Mouse (Mus musculus) bone marrow macrophage, adult 2 months (primary cell): ENCODE measurements around the gene Cplx3. TPM values are rescaled to one million over a fixed set of nuclear protein-coding genes. Genes with fewer than 3 reads are reported as not detected.

Experiments
- H3K27ac ChIP-seq: 2 replicates; pipeline ENCODE4 v1.5.1; 2012; ENCODE audit warnings: low read depth, low read length; ENCODE audit not compliant: insufficient read depth
- H3K4me1 ChIP-seq: 2 replicates; pipeline ENCODE4 v1.6.1; 2012; ENCODE audit warnings: low read length; ENCODE audit not compliant: control insufficient read depth, insufficient read depth
- H3K4me3 ChIP-seq: 2 replicates; pipeline ENCODE4 v1.5.1; 2012; ENCODE audit warnings: mild to moderate bottlenecking, low read length, moderate library complexity; ENCODE audit not compliant: insufficient read depth
- CTCF ChIP-seq: IDR thresholded peaks from 2 replicates; pipeline ENCODE4 v1.5.1; 2012; ENCODE audit warnings: low read depth, mild to moderate bottlenecking, low read length, moderate library complexity
- POLR2A ChIP-seq: IDR thresholded peaks from 2 replicates; pipeline ENCODE4 v1.6.1; 2012; ENCODE audit warnings: mild to moderate bottlenecking, low read depth, low read length, borderline replicate concordance
- polyA plus RNA-seq: library from polyadenylated mRNA; stranded (reverse); fragments of >200 nt; gene quantifications from 2 replicates; pipeline ENCODE4 v1.2.4, GENCODE M21; 2012; ENCODE audit not compliant: missing spikeins, insufficient read depth, insufficient read length

Cplx3 gene
- polyA plus RNA-seq, 1 experiment, result not detected

DNA sequence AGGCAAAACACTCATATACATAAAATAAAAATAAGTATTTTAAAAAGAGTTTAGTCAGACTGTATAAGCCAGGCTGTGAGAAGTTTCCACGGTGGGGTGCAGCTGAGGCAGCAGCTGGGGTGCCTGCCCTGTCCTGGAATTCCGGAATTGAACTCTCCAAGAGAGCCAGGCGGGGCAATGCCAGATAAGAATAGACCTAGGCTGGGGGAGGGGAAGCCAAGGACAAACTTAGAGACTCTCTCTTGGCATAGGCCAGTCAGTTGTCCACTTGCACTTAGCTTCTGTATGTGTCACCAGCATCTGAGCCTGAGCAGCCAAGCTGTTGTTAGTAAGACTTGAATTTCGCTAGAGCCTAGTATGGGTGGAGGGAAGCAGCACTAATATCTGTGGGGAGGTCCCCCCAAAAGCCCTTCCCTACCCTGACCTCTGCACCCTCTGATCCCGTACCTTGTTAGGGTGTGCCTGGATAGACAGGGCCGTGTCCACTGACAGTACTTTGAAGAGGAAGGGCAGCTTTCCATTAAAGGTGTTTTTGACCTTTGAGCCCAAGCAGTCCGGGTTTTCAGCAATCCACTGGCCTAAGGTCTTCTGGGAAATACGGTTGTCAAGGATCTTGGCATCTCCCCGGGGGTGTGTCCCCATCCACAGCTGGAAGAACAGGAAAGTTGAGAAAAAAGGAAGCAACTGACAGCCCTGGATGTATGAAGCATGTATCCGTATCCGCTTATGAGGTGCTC lies 55.8 kb downstream of the Cplx3 start:
- no peak overlapping the region for H3K4me3 ChIP-seq
- TF ChIP-seq POLR2A, result no peak
- TF ChIP-seq CTCF, result no peak
- peaks cover 13% of the 10 kb centered on the region for H3K4me1 ChIP-seq
- no peak overlapping the region for H3K27ac ChIP-seq

Other genes starting within 250 kb of the Cplx3 start
- gene Ppcdc, start 166.2 kb downstream of the Cplx3 start, polyA plus RNA-seq, result 28.6 and 29.5 TPM in 2 replicates
- gene Scamp5, start 138.2 kb downstream of the Cplx3 start, polyA plus RNA-seq, result 72.1 and 72.5 TPM in 2 replicates
- not detected in 2 replicates for gene Rpp25, start 102.3 kb downstream of the Cplx3 start, polyA plus RNA-seq
- gene Cox5a, start 85.0 kb downstream of the Cplx3 start, polyA plus RNA-seq, result 346 and 384 TPM in 2 replicates
- 15.5 and 18.4 TPM in 2 replicates for gene Fam219b, start 68.8 kb downstream of the Cplx3 start, polyA plus RNA-seq
- 17.8 and 19.7 TPM in 2 replicates for gene Mpi, start 53.5 kb downstream of the Cplx3 start, polyA plus RNA-seq
- gene Scamp2, start 45.3 kb downstream of the Cplx3 start, polyA plus RNA-seq, result 144 and 147 TPM in 2 replicates
- gene Ulk3, start 16.8 kb downstream of the Cplx3 start, polyA plus RNA-seq, result 17.2 and 23.0 TPM in 2 replicates
- gene Lman1l, start 14.5 kb upstream of the Cplx3 start, polyA plus RNA-seq, result not detected in 2 replicates
- 125 and 126 TPM in 2 replicates for gene Csk, start 47.4 kb upstream of the Cplx3 start, polyA plus RNA-seq
- gene Cyp1a2, start 77.4 kb upstream of the Cplx3 start, polyA plus RNA-seq, result not detected in 2 replicates
- not detected in 2 replicates for gene Cyp1a1, start 81.6 kb upstream of the Cplx3 start, polyA plus RNA-seq
- 12.8 and 13.0 TPM in 2 replicates for gene Edc3, start 102.3 kb upstream of the Cplx3 start, polyA plus RNA-seq
- gene Clk3, start 159.6 kb upstream of the Cplx3 start, polyA plus RNA-seq, result 72.4 and 84.2 TPM in 2 replicates
- 16.0 and 27.9 TPM in 2 replicates for gene Arid3b, start 230.5 kb upstream of the Cplx3 start, polyA plus RNA-seq